Mouse (Mus musculus): ENCODE data around the gene Ntrk2. TPM values are rescaled to one million over a fixed set of nuclear protein-coding genes. Genes with fewer than 3 reads are reported as not detected.
A peak's percentile ranks its signal among the peaks of the same experiment; 100 is the strongest.

The Ntrk2 gene
- polyA plus RNA-seq, 1 experiment from 2014 or later, result 1.0 TPM

DNA sequence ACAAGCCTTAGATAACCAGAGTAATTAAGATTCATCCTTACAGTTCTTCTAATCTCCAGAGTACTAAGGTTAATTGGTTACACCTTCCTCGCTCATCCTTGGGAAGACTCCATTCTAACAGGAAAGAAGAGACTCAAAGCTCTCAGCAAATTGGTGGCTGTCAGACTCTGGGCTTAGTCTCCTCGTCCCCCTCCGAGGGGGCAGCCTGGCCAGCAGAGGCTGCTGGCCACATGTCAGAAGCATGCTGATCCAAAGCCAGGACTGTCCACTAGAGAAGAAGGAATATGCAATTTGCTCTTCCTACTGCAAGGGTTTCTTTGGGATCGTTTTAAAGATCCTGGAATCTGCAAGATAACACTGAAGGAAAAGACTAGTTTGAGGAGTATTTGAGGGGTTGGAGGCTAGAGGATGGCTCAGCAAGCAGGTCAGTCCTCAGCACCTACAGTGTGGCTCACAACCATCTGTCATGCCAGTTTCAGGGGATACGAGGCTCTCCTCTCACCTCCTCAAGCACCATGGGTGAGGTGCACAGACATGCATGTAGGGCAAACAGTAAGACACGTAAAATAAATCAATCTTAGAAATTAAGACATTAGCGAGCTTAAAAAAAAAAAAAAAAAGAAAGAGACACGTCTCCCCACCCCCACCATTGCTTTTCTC is 60.5 kb downstream of the Ntrk2 start:
- Histone ChIP-seq H3K4me1 (replicated peaks; ENCODE audit: control insufficient read depth, insufficient read depth, low read length) (no peaks in the 10 kb centered on the region), H3K9me3 (ENCODE audit: control insufficient read depth, low read length) (no peaks in the 10 kb centered on the region), H3K4me2 (ENCODE audit: low read length) (no peak overlapping the region), H3K27me3 (replicated peaks; ENCODE audit: control insufficient read depth, insufficient read depth, low read length) (no peaks in the 10 kb centered on the region), H3K9ac (ENCODE audit: low read length) (no peak overlapping the region), H3K27ac (ENCODE audit: low read depth) (no peak overlapping the region), H3K36me3 (ENCODE audit: control insufficient read depth, insufficient read depth, low read length) (no peaks in the 10 kb centered on the region), H3K4me3 (ENCODE audit: low read depth, low read length) (no peak overlapping the region)
- 80% methylated on average over 8 of the region's 8 CpGs for WGBS
- DNase-seq (ENCODE audit: low spot score) (no peak), ATAC-seq (replicated peaks; ENCODE audit: low FRiP score, low TSS enrichment, low read depth) (no peak)

DNA sequence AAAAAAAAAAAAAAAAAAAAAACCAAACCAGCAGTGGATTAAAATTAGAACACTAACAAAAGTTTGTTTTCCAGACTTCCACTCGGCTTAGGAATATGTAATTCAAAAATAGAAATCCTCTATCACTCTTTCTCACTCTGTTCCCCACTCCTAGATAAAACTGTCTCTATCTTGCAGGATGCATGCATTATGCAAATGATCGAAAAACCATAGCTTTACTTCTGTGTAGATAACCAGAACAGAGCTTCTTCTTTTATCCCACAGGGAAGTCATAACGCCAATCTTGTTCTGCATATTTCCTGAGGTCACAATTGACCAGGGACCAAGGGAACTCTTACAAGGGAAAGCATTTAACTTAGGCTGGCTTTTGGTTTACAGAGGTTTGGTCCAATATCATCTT is 76.1 kb downstream of the Ntrk2 start:
- H3K9ac ChIP-seq (ENCODE audit: low read length), result no peak overlapping the region

DNA sequence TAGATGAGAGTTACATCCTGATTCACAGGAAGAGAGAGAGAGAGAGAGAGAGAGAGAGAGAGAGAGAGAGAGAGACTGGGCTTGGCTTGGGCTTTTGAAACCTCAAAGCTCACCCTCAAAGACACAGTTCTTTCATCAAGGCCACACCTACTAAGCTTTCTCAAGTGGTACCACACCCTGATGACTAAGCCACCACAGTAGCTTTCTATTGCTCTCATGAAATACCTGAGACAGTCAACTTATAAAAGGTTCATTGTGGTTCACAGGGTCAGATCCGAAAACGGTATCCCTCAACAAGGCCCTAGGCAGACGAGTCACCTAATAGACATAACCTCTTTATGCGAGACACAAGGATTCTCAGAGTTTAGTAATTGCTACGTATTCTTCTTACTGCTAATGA is 76.5 kb downstream of the Ntrk2 start:
- ATAC-seq (replicated peaks; ENCODE audit: low FRiP score, low TSS enrichment, low read depth) (no peak), DNase-seq (ENCODE audit: low spot score) (no peak)
- no peak overlapping the region for H3K4me2 ChIP-seq (ENCODE audit: low read length)
- whole genome bisulfite sequencing, result 88% methylated on average over 5 of the region's 5 CpGs
- H3K4me1 ChIP-seq (replicated peaks; ENCODE audit: control insufficient read depth, insufficient read depth, low read length), result no peaks in the 10 kb centered on the region
- no peaks in the 10 kb centered on the region for H3K9me3 ChIP-seq (ENCODE audit: control insufficient read depth, low read length)
- no peaks in the 10 kb centered on the region for H3K27me3 ChIP-seq (replicated peaks; ENCODE audit: control insufficient read depth, insufficient read depth, low read length)
- no peak overlapping the region for H3K27ac ChIP-seq (ENCODE audit: low read depth)
- no peak overlapping the region for H3K4me3 ChIP-seq (ENCODE audit: low read depth, low read length)
- no peaks in the 10 kb centered on the region for H3K36me3 ChIP-seq (ENCODE audit: control insufficient read depth, insufficient read depth, low read length)
- no peak overlapping the region for H3K9ac ChIP-seq (ENCODE audit: low read length)

More for the DNA sequence above, 76.1 kb downstream of the Ntrk2 start:
- DNase-seq (ENCODE audit: low spot score) (no peak), ATAC-seq (replicated peaks; ENCODE audit: low FRiP score, low TSS enrichment, low read depth) (no peak)
- Histone ChIP-seq H3K4me3 (ENCODE audit: low read depth, low read length) (no peak overlapping the region), H3K27me3 (replicated peaks; ENCODE audit: control insufficient read depth, insufficient read depth, low read length) (no peaks in the 10 kb centered on the region), H3K4me2 (ENCODE audit: low read length) (no peak overlapping the region), H3K27ac (ENCODE audit: low read depth) (no peak overlapping the region), H3K4me1 (replicated peaks; ENCODE audit: control insufficient read depth, insufficient read depth, low read length) (no peaks in the 10 kb centered on the region), H3K36me3 (ENCODE audit: control insufficient read depth, insufficient read depth, low read length) (no peaks in the 10 kb centered on the region), H3K9me3 (ENCODE audit: control insufficient read depth, low read length) (no peaks in the 10 kb centered on the region)
- 87% methylated on average over 3 of the region's 3 CpGs for WGBS

- ATAC-seq (replicated peaks; ENCODE audit: low FRiP score, low TSS enrichment, low read depth), result no peak
- Histone ChIP-seq H3K27ac (ENCODE audit: low read depth) (no peak overlapping the region), H3K36me3 (ENCODE audit: control insufficient read depth, insufficient read depth, low read length) (no peaks in the 10 kb centered on the region), H3K9me3 (ENCODE audit: control insufficient read depth, low read length) (peaks cover 6% of the 10 kb centered on the region; the same call in 1 of the 2 replicates), H3K4me3 (ENCODE audit: low read depth, low read length) (no peak overlapping the region), H3K27me3 (replicated peaks; ENCODE audit: control insufficient read depth, insufficient read depth, low read length) (no peaks in the 10 kb centered on the region), H3K4me1 (replicated peaks; ENCODE audit: control insufficient read depth, insufficient read depth, low read length) (no peaks in the 10 kb centered on the region), H3K4me2 (ENCODE audit: low read length) (no peak overlapping the region), H3K9ac (ENCODE audit: low read length) (no peak overlapping the region)
- DNase-seq (ENCODE audit: low spot score), result no peak
- 77% methylated on average over 8 of the region's 8 CpGs for WGBS
Observed at GRCm38 (mm10) chr13:58886108-58886507, 79.7 kb downstream of the Ntrk2 start.

- 56% methylated on average over 12 of the region's 12 CpGs for WGBS
- Histone ChIP-seq H3K27ac (ENCODE audit: low read depth) (no peak overlapping the region), H3K27me3 (replicated peaks; ENCODE audit: control insufficient read depth, insufficient read depth, low read length) (no peaks in the 10 kb centered on the region), H3K9me3 (ENCODE audit: control insufficient read depth, low read length) (no peaks in the 10 kb centered on the region), H3K9ac (ENCODE audit: low read length) (no peak overlapping the region), H3K4me1 (replicated peaks; ENCODE audit: control insufficient read depth, insufficient read depth, low read length) (no peaks in the 10 kb centered on the region), H3K4me2 (ENCODE audit: low read length) (no peak overlapping the region), H3K36me3 (ENCODE audit: control insufficient read depth, insufficient read depth, low read length) (no peaks in the 10 kb centered on the region), H3K4me3 (ENCODE audit: low read depth, low read length) (no peak overlapping the region)
- ATAC-seq (replicated peaks; ENCODE audit: low FRiP score, low TSS enrichment, low read depth), result no peak
- peak; percentile 53 for DNase-seq (ENCODE audit: low spot score)
Observed at GRCm38 (mm10) chr13:58896254-58896910, 90.0 kb downstream of the Ntrk2 start.

DNA sequence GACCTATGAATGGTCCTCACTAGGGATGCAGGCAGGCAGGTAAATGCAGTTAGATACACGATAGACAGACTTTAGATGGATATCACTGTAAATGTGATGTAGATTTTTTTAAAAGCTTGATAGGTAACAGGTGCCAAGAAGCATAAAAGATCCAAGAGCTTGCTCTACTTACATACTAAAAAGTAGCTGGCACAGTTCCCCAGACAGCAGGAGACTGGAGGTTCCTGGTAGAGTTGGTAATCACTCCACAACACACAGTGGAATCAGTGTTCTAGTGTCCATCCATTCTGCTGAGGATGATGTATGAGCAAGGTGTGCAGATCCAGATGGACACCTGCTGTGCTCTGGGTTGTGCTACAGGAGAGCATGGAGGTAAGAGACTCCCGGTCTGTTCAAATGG is 93.0 kb downstream of the Ntrk2 start:
- Histone ChIP-seq H3K36me3 (ENCODE audit: control insufficient read depth, insufficient read depth, low read length) (no peaks in the 10 kb centered on the region), H3K4me1 (replicated peaks; ENCODE audit: control insufficient read depth, insufficient read depth, low read length) (no peaks in the 10 kb centered on the region), H3K9ac (ENCODE audit: low read length) (no peak overlapping the region), H3K27ac (ENCODE audit: low read depth) (no peak overlapping the region), H3K4me2 (ENCODE audit: low read length) (no peak overlapping the region), H3K27me3 (replicated peaks; ENCODE audit: control insufficient read depth, insufficient read depth, low read length) (no peaks in the 10 kb centered on the region), H3K4me3 (ENCODE audit: low read depth, low read length) (no peak overlapping the region), H3K9me3 (ENCODE audit: control insufficient read depth, low read length) (no peaks in the 10 kb centered on the region)
- DNase-seq (ENCODE audit: low spot score) (no peak), ATAC-seq (replicated peaks; ENCODE audit: low FRiP score, low TSS enrichment, low read depth) (no peak)
- 91% methylated on average over 2 of the region's 2 CpGs for WGBS

DNA sequence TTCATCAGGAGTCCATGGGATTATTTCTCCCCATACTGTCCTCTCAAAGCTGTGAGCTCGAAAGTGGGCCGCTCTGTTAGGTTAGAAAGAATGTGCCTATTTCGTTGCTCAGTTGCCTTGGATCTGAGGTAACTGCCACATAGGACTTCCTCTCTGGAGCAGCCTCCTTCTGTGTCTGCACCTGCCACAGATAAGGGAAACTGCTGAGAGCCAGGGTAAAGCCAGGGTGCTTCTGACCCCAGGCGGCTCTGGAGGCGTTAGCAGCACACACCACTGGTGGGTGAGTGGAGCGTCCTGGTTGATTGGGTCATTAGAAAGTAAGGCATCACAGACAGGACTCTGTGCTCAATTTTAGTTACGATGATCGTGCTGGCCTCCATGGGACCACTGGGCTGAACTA is 95.9 kb downstream of the Ntrk2 start:
- WGBS, result 85% methylated on average over 8 of the region's 8 CpGs
- H3K27ac ChIP-seq (ENCODE audit: low read depth), result no peak overlapping the region
- no peaks in the 10 kb centered on the region for H3K4me1 ChIP-seq (replicated peaks; ENCODE audit: control insufficient read depth, insufficient read depth, low read length)
- no peak overlapping the region for H3K9ac ChIP-seq (ENCODE audit: low read length)
- H3K4me3 ChIP-seq (ENCODE audit: low read depth, low read length), result no peak overlapping the region
- H3K27me3 ChIP-seq (replicated peaks; ENCODE audit: control insufficient read depth, insufficient read depth, low read length), result no peaks in the 10 kb centered on the region
- ATAC-seq (replicated peaks; ENCODE audit: low FRiP score, low TSS enrichment, low read depth) (no peak), DNase-seq (ENCODE audit: low spot score) (no peak)
- H3K9me3 ChIP-seq (ENCODE audit: control insufficient read depth, low read length), result no peaks in the 10 kb centered on the region
- no peak overlapping the region for H3K4me2 ChIP-seq (ENCODE audit: low read length)
- no peaks in the 10 kb centered on the region for H3K36me3 ChIP-seq (ENCODE audit: control insufficient read depth, insufficient read depth, low read length)

- DNase-seq (ENCODE audit: low spot score) (no peak), ATAC-seq (replicated peaks; ENCODE audit: low FRiP score, low TSS enrichment, low read depth) (no peak)
- Histone ChIP-seq H3K9me3 (ENCODE audit: control insufficient read depth, low read length) (no peaks in the 10 kb centered on the region), H3K9ac (ENCODE audit: low read length) (no peak overlapping the region), H3K27me3 (replicated peaks; ENCODE audit: control insufficient read depth, insufficient read depth, low read length) (no peaks in the 10 kb centered on the region), H3K4me3 (ENCODE audit: low read depth, low read length) (no peak overlapping the region), H3K4me2 (ENCODE audit: low read length) (no peak overlapping the region), H3K27ac (ENCODE audit: low read depth) (no peak overlapping the region), H3K36me3 (ENCODE audit: control insufficient read depth, insufficient read depth, low read length) (no peaks in the 10 kb centered on the region), H3K4me1 (replicated peaks; ENCODE audit: control insufficient read depth, insufficient read depth, low read length) (no peaks in the 10 kb centered on the region)
- 55% methylated on average over 13 of the region's 13 CpGs for WGBS
Observed at GRCm38 (mm10) chr13:58904742-58905735, 98.7 kb downstream of the Ntrk2 start.
